Mouse (Mus musculus) lung, postnatal 0 days (tissue): ENCODE results near the gene Lrrc72.

Experiments
- CTCF ChIP-seq: IDR thresholded peaks from 2 replicates; pipeline ENCODE4 v1.5.1; 2016; ENCODE audit warnings: antibody characterized with exemption, mild to moderate bottlenecking
- EP300 ChIP-seq: IDR thresholded peaks from 2 replicates; pipeline ENCODE4 v1.6.1; 2016; ENCODE audit warnings: antibody characterized with exemption, mild to moderate bottlenecking, control low read depth

DNA sequence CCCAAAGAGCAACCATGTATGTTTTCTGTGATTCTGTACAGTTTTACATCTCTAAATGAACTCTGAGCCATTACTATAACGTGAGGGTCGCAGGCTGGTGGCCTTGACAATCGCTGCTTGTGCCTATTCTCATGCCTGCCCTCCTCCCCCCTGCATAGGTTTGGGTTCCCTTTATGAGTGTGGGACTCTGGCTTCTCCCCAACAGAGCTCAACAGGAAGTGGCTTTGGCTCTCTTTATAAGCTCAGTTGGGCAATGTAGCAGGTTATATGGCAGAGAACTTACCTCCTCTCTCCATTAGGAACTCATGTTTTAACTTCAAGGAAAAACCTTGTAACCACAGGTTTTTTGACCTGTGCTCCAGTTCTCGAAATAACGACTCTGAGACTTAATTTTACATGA is 62.9 kb downstream of the Lrrc72 start:
- TF ChIP-seq EP300 (no peak), CTCF (no peak)
